Mouse (Mus musculus): ENCODE measurements at regions not wholly inside any gene's neighbourhood (a gene's known extent, or its start where the extent isn't known, plus 50 kb on each side); places are given as distances from the start of the nearest gene placed in this dataset.

- H3K4me1 ChIP-seq (replicated peaks): no peaks in the 10 kb centered on the region
- no peak overlapping the region for H3K9ac ChIP-seq
- no peak overlapping the region for H3K4me3 ChIP-seq
- no peak for ATAC-seq (ENCODE audit: low read depth)
- H3K9me3 ChIP-seq: no peaks in the 10 kb centered on the region
- H3K4me2 ChIP-seq: no peak overlapping the region
- no peaks in the 10 kb centered on the region for H3K36me3 ChIP-seq
- no peaks in the 10 kb centered on the region for H3K27me3 ChIP-seq
- WGBS: 92% methylated on average over 3 of the region's 3 CpGs
- no peak overlapping the region for H3K27ac ChIP-seq (replicated peaks)
Observed at GRCm38 (mm10) chr1:125307223-125307622, 128.3 kb downstream of the Actr3 start.

- Histone ChIP-seq H3K4me1 (replicated peaks) (no peaks in the 10 kb centered on the region), H3K4me2 (no peak overlapping the region), H3K9me3 (0 out of 2 replicates have a peak, but pooled peaks cover 6% of the 10 kb centered on the region), H3K27ac (replicated peaks) (no peak overlapping the region), H3K4me3 (no peak overlapping the region), H3K27me3 (no peaks in the 10 kb centered on the region), H3K9ac (no peak overlapping the region), H3K36me3 (no peaks in the 10 kb centered on the region)
- WGBS: 88% methylated on average over 5 of the region's 5 CpGs
- ATAC-seq (ENCODE audit: low read depth): no peak
Observed at GRCm38 (mm10) chr1:125298520-125299090, 136.9 kb downstream of the Actr3 start.

GRCm38 (mm10) chr1:125295646-125296045 lies 139.9 kb downstream of the Actr3 start:
- no peak for ATAC-seq (ENCODE audit: low read depth)
- H3K4me3 ChIP-seq: no peak overlapping the region
- H3K9ac ChIP-seq: no peak overlapping the region
- no peaks in the 10 kb centered on the region for H3K36me3 ChIP-seq
- 0 out of 2 replicates have a peak, but pooled peaks cover 6% of the 10 kb centered on the region for H3K9me3 ChIP-seq
- WGBS: 88% methylated on average over 3 of the region's 3 CpGs
- no peaks in the 10 kb centered on the region for H3K4me1 ChIP-seq (replicated peaks)
- no peaks in the 10 kb centered on the region for H3K27me3 ChIP-seq
- H3K27ac ChIP-seq (replicated peaks): no peak overlapping the region
- H3K4me2 ChIP-seq: no peak overlapping the region

GRCm38 (mm10) chr1:125290320-125291021 lies 145.1 kb downstream of the Actr3 start:
- Histone ChIP-seq H3K9ac (no peak overlapping the region), H3K27me3 (no peaks in the 10 kb centered on the region), H3K27ac (replicated peaks) (no peak overlapping the region), H3K9me3 (0 out of 2 replicates have a peak, but pooled peaks cover 6% of the 10 kb centered on the region), H3K4me1 (replicated peaks) (no peaks in the 10 kb centered on the region), H3K4me3 (no peak overlapping the region), H3K36me3 (no peaks in the 10 kb centered on the region), H3K4me2 (no peak overlapping the region)
- ATAC-seq (ENCODE audit: low read depth): no peak
- 92% methylated on average over 12 of the region's 12 CpGs for WGBS

GRCm38 (mm10) chr1:125286347-125286746 lies 149.2 kb downstream of the Actr3 start:
- Histone ChIP-seq H3K36me3 (no peaks in the 10 kb centered on the region), H3K9me3 (no peaks in the 10 kb centered on the region), H3K4me3 (no peak overlapping the region), H3K4me2 (no peak overlapping the region), H3K27ac (replicated peaks) (no peak overlapping the region), H3K27me3 (no peaks in the 10 kb centered on the region), H3K9ac (no peak overlapping the region), H3K4me1 (replicated peaks) (no peaks in the 10 kb centered on the region)
- 65% methylated on average over 2 of the region's 2 CpGs for WGBS
- no peak for ATAC-seq (ENCODE audit: low read depth)

GRCm38 (mm10) chr1:125284693-125285092 lies 150.8 kb downstream of the Actr3 start:
- WGBS: 68% methylated on average over 2 of the region's 2 CpGs
- H3K4me2 ChIP-seq: no peak overlapping the region
- H3K27me3 ChIP-seq: no peaks in the 10 kb centered on the region
- no peak overlapping the region for H3K9ac ChIP-seq
- no peak for ATAC-seq (ENCODE audit: low read depth)
- H3K4me3 ChIP-seq: no peak overlapping the region
- no peaks in the 10 kb centered on the region for H3K36me3 ChIP-seq
- H3K4me1 ChIP-seq (replicated peaks): no peaks in the 10 kb centered on the region
- H3K9me3 ChIP-seq: no peaks in the 10 kb centered on the region
- no peak overlapping the region for H3K27ac ChIP-seq (replicated peaks)

- 83% methylated on average over 2 of the region's 2 CpGs for WGBS
- Histone ChIP-seq H3K27ac (replicated peaks) (no peak overlapping the region), H3K36me3 (no peaks in the 10 kb centered on the region), H3K4me3 (no peak overlapping the region), H3K9ac (no peak overlapping the region), H3K4me2 (no peak overlapping the region), H3K9me3 (no peaks in the 10 kb centered on the region), H3K4me1 (replicated peaks) (no peaks in the 10 kb centered on the region), H3K27me3 (no peaks in the 10 kb centered on the region)
- ATAC-seq (ENCODE audit: low read depth): no peak
Observed at GRCm38 (mm10) chr1:125273752-125274151, 161.8 kb downstream of the Actr3 start.

- Histone ChIP-seq H3K27me3 (no peaks in the 10 kb centered on the region), H3K27ac (replicated peaks) (no peak overlapping the region), H3K4me1 (replicated peaks) (no peaks in the 10 kb centered on the region), H3K4me2 (no peak overlapping the region), H3K4me3 (no peak overlapping the region), H3K9me3 (no peaks in the 10 kb centered on the region), H3K9ac (no peak overlapping the region), H3K36me3 (no peaks in the 10 kb centered on the region)
- no peak for ATAC-seq (ENCODE audit: low read depth)
- 80% methylated on average over 6 of the region's 6 CpGs for WGBS
Observed at GRCm38 (mm10) chr1:125263684-125264083, 171.8 kb downstream of the Actr3 start.

GRCm38 (mm10) chr1:125263068-125263467 lies 172.5 kb downstream of the Actr3 start:
- Histone ChIP-seq H3K4me2 (no peak overlapping the region), H3K4me3 (no peak overlapping the region), H3K4me1 (replicated peaks) (no peaks in the 10 kb centered on the region), H3K27me3 (no peaks in the 10 kb centered on the region), H3K27ac (replicated peaks) (no peak overlapping the region), H3K9me3 (no peaks in the 10 kb centered on the region), H3K36me3 (no peaks in the 10 kb centered on the region), H3K9ac (no peak overlapping the region)
- no peak for ATAC-seq (ENCODE audit: low read depth)
- WGBS: 87% methylated on average over 6 of the region's 6 CpGs

- no peaks in the 10 kb centered on the region for H3K36me3 ChIP-seq
- no peak overlapping the region for H3K4me2 ChIP-seq
- H3K4me1 ChIP-seq (replicated peaks): no peaks in the 10 kb centered on the region
- no peak overlapping the region for H3K9ac ChIP-seq
- H3K9me3 ChIP-seq: no peaks in the 10 kb centered on the region
- no peak for ATAC-seq (ENCODE audit: low read depth)
- H3K4me3 ChIP-seq: no peak overlapping the region
- H3K27ac ChIP-seq (replicated peaks): no peak overlapping the region
- 93% methylated on average over 7 of the region's 7 CpGs for WGBS
- no peaks in the 10 kb centered on the region for H3K27me3 ChIP-seq
Observed at GRCm38 (mm10) chr1:125242345-125242744, 193.2 kb downstream of the Actr3 start.

GRCm38 (mm10) chr1:125241717-125242116 lies 193.8 kb downstream of the Actr3 start:
- H3K4me3 ChIP-seq: no peak overlapping the region
- no peaks in the 10 kb centered on the region for H3K9me3 ChIP-seq
- ATAC-seq (ENCODE audit: low read depth): no peak
- no peaks in the 10 kb centered on the region for H3K4me1 ChIP-seq (replicated peaks)
- H3K27me3 ChIP-seq: no peaks in the 10 kb centered on the region
- H3K27ac ChIP-seq (replicated peaks): no peak overlapping the region
- H3K36me3 ChIP-seq: no peaks in the 10 kb centered on the region
- no peak overlapping the region for H3K4me2 ChIP-seq
- H3K9ac ChIP-seq: no peak overlapping the region
- 93% methylated on average over 1 of the region's 1 CpGs for WGBS

- no peak overlapping the region for H3K4me2 ChIP-seq
- 0 out of 2 replicates have a peak, but pooled peaks cover 6% of the 10 kb centered on the region for H3K9me3 ChIP-seq
- no peaks in the 10 kb centered on the region for H3K36me3 ChIP-seq
- ATAC-seq (ENCODE audit: low read depth): no peak
- no peak overlapping the region for H3K27ac ChIP-seq (replicated peaks)
- H3K9ac ChIP-seq: no peak overlapping the region
- no peaks in the 10 kb centered on the region for H3K4me1 ChIP-seq (replicated peaks)
- no peaks in the 10 kb centered on the region for H3K27me3 ChIP-seq
- 88% methylated on average over 3 of the region's 3 CpGs for WGBS
- no peak overlapping the region for H3K4me3 ChIP-seq
Observed at GRCm38 (mm10) chr1:125237595-125237988, 197.9 kb downstream of the Actr3 start.
